Mouse (Mus musculus) CH12.LX (cell line): ENCODE results near the gene Mlxipl. TPM values are rescaled to one million over a fixed set of nuclear protein-coding genes. Genes with fewer than 3 reads are reported as not detected.

ENCODE experiments used
- DNase-seq: peaks from one replicate; pipeline ENCODE4 v3.0.0-alpha.2; 2013; ENCODE audit errors: extremely low read depth
- H3K27ac ChIP-seq: 2 replicates; pipeline ENCODE4 v1.5.1; 2012; ENCODE audit warnings: low read depth, mild to moderate bottlenecking, control low read depth, moderate library complexity; ENCODE audit not compliant: insufficient read depth
- H3K27me3 ChIP-seq: replicated peaks from 2 replicates; pipeline ENCODE3; 2012; ENCODE audit warnings: inconsistent platforms
- H3K36me3 ChIP-seq, 2 experiments: replicated peaks in 1 of 2; 2 replicates each; pipeline versions ENCODE3 to v1.6.1; 2012; ENCODE audit warnings: inconsistent platforms in 1 of 2, low read length in 1 of 2, mild to moderate bottlenecking in 1 of 2, mixed read lengths in 1 of 2, moderate library complexity in 1 of 2; ENCODE audit not compliant: control insufficient read depth in 1 of 2, insufficient read depth in 1 of 2
- H3K4me1 ChIP-seq, 2 experiments: 2 replicates each; pipeline ENCODE4 v1.6.1; 2012; ENCODE audit warnings: inconsistent platforms in 1 of 2, moderate library complexity in 1 of 2; ENCODE audit not compliant: insufficient read depth in 2 of 2, control insufficient read depth in 1 of 2
- H3K4me2 ChIP-seq: 2 replicates; pipeline ENCODE4 v1.6.1; 2012; ENCODE audit warnings: low read depth, mild to moderate bottlenecking, control low read depth; ENCODE audit not compliant: poor library complexity, insufficient read depth, severe bottlenecking
- H3K4me3 ChIP-seq, 3 experiments: fragments of 150-350 bp in 1 of 3; sonication (generic) in 1 of 3; replicated peaks in 1 of 3; 2 replicates each; pipeline versions ENCODE3 to v1.5.1; 2011 to 2012; ENCODE audit warnings: low read depth in 2 of 3, low read length in 2 of 3, mild to moderate bottlenecking in 2 of 3, moderate library complexity in 2 of 3, control low read depth in 1 of 3, improper control_type of control experiment in 1 of 3, inconsistent platforms in 1 of 3, mixed read lengths in 1 of 3; ENCODE audit not compliant: poor library complexity in 1 of 3
- H3K79me2 ChIP-seq: replicated peaks from 2 replicates; pipeline ENCODE4 v1.6.1; 2012; ENCODE audit warnings: mild to moderate bottlenecking, moderate library complexity; ENCODE audit not compliant: control insufficient read depth, poor library complexity, insufficient read depth, severe bottlenecking; ENCODE audit errors: extremely low read depth
- H3K9ac ChIP-seq: 2 replicates; pipeline ENCODE4 v1.6.1; 2012; ENCODE audit warnings: low read depth, mild to moderate bottlenecking, control low read depth, moderate library complexity; ENCODE audit not compliant: insufficient read depth
- H3K9me3 ChIP-seq: replicated peaks from 2 replicates; pipeline ENCODE3; 2012; ENCODE audit warnings: low read length, inconsistent platforms, mixed read lengths
- BHLHE40 ChIP-seq: IDR thresholded peaks from 2 replicates; pipeline ENCODE4 v1.6.1; 2011; ENCODE audit warnings: mild to moderate bottlenecking, low read depth, low read length, improper control_type of control experiment
- CHD1 ChIP-seq: IDR thresholded peaks from 2 replicates; pipeline ENCODE4 v1.6.1; 2012; ENCODE audit warnings: low read depth, low read length, improper control_type of control experiment, inconsistent platforms
- CHD2 ChIP-seq: IDR thresholded peaks from 2 replicates; pipeline ENCODE4 v1.6.1; 2011; ENCODE audit warnings: low read length, improper control_type of control experiment
- CTCF ChIP-seq, 2 experiments: IDR thresholded peaks in 1 of 2; conservative IDR thresholded peaks in 1 of 2; 2 replicates each; pipeline ENCODE4 v1.5.1; 2011 to 2012; ENCODE audit warnings: low read depth in 2 of 2, low read length in 2 of 2, improper control_type of control experiment in 1 of 2, inconsistent platforms in 1 of 2, mild to moderate bottlenecking in 1 of 2, moderate library complexity in 1 of 2
- E2F4 ChIP-seq: IDR thresholded peaks from 2 replicates; pipeline ENCODE4 v1.6.1; 2011; ENCODE audit warnings: low read depth, low read length, improper control_type of control experiment; ENCODE audit not compliant: insufficient replicate concordance
- ELF1 ChIP-seq: IDR thresholded peaks from 2 replicates; pipeline ENCODE4 v1.6.1; 2014; ENCODE audit warnings: low read depth, mild to moderate bottlenecking, inconsistent platforms, low read length, improper control_type of control experiment
- EP300 ChIP-seq: IDR thresholded peaks from 2 replicates; pipeline ENCODE4 v1.6.1; 2011; ENCODE audit warnings: low read length, improper control_type of control experiment
- GABPA ChIP-seq: IDR thresholded peaks from 2 replicates; pipeline ENCODE4 v1.6.1; 2012; ENCODE audit warnings: low read depth, low read length, improper control_type of control experiment, inconsistent platforms; ENCODE audit not compliant: insufficient replicate concordance
- HCFC1 ChIP-seq: IDR thresholded peaks from 2 replicates; pipeline ENCODE4 v1.6.1; 2012; ENCODE audit warnings: low read depth, mild to moderate bottlenecking, inconsistent platforms, low read length, improper control_type of control experiment
- JUN ChIP-seq: IDR thresholded peaks from 2 replicates; pipeline ENCODE4 v1.6.1; 2011; ENCODE audit warnings: low read depth, mild to moderate bottlenecking, low read length, improper control_type of control experiment, moderate library complexity; ENCODE audit not compliant: insufficient read depth
- MAX ChIP-seq: IDR thresholded peaks from 2 replicates; pipeline ENCODE4 v1.6.1; 2011; ENCODE audit warnings: low read length, improper control_type of control experiment
- MXI1 ChIP-seq: IDR thresholded peaks from 2 replicates; pipeline ENCODE4 v1.6.1; 2011; ENCODE audit warnings: mild to moderate bottlenecking, low read depth, low read length, improper control_type of control experiment
- NRF1 ChIP-seq: IDR thresholded peaks from 2 replicates; pipeline ENCODE4 v1.6.1; 2014; ENCODE audit warnings: low read depth, mild to moderate bottlenecking, inconsistent platforms, low read length, improper control_type of control experiment, moderate library complexity
- PAX5 ChIP-seq: IDR thresholded peaks from 2 replicates; pipeline ENCODE4 v1.6.1; 2012; ENCODE audit warnings: low read length, inconsistent platforms, mixed read lengths
- POLR2AphosphoS2 ChIP-seq: IDR thresholded peaks from 2 replicates; pipeline ENCODE4 v1.6.1; 2011; ENCODE audit warnings: low read depth, low read length, improper control_type of control experiment
- RAD21 ChIP-seq: IDR thresholded peaks from 2 replicates; pipeline ENCODE4 v1.6.1; 2011; ENCODE audit warnings: low read depth, mild to moderate bottlenecking, low read length, improper control_type of control experiment, moderate library complexity
- SMC3 ChIP-seq: IDR thresholded peaks from 2 replicates; pipeline ENCODE4 v1.6.1; 2011; ENCODE audit warnings: low read depth, low read length, improper control_type of control experiment
- UBTF ChIP-seq: IDR thresholded peaks from 2 replicates; pipeline ENCODE4 v1.6.1; 2012; ENCODE audit warnings: low read depth, mild to moderate bottlenecking, inconsistent platforms, low read length, improper control_type of control experiment, moderate library complexity
- ZC3H11A ChIP-seq: IDR thresholded peaks from 2 replicates; pipeline ENCODE4 v1.6.1; 2012; ENCODE audit warnings: low read depth, mild to moderate bottlenecking, inconsistent platforms, low read length, improper control_type of control experiment
- ZNF384 ChIP-seq: IDR thresholded peaks from 2 replicates; pipeline ENCODE4 v1.6.1; 2012; ENCODE audit warnings: low read depth, low read length, improper control_type of control experiment, inconsistent platforms
- dilution Hi-C: fragments of 300-500 bp; cut with MboI; formaldehyde crosslinking; loops from 2 replicates; pipeline ENCODE4 v1.14.3; 2020; ENCODE audit warnings: low sequenced_read_pairs; ENCODE audit not compliant: extremely low pct_unique_long_range_greater_than_20kb, extremely low pct_ligation_motif_present
- in situ Hi-C: fragments of 300-500 bp; cut with MboI; formaldehyde crosslinking; loops from 3 replicates; pipeline ENCODE4 v1.14.3; 2019; ENCODE audit warnings: low sequenced_read_pairs, low pct_ligation_motif_present, low pct_unique_long_range_greater_than_20kb, mixed read lengths
- polyA plus RNA-seq: library from polyadenylated mRNA; unstranded; fragments of >175 nt; gene quantifications from 2 replicates; pipeline ENCODE4 v1.2.1, GENCODE M21; 2012; ENCODE audit warnings: low read depth; ENCODE audit not compliant: insufficient read length
- total RNA-seq, 2 experiments: library from RNA; depleted of rRNA; stranded (reverse); fragments of 300-350 nt in 1 of 2; fragments of >200 nt in 1 of 2; gene quantifications; 2 replicates each; pipeline ENCODE4 v1.2.3; 2012 to 2014

The Mlxipl gene
- total and polyA plus RNA-seq, 3 experiments, result not detected

DNA sequence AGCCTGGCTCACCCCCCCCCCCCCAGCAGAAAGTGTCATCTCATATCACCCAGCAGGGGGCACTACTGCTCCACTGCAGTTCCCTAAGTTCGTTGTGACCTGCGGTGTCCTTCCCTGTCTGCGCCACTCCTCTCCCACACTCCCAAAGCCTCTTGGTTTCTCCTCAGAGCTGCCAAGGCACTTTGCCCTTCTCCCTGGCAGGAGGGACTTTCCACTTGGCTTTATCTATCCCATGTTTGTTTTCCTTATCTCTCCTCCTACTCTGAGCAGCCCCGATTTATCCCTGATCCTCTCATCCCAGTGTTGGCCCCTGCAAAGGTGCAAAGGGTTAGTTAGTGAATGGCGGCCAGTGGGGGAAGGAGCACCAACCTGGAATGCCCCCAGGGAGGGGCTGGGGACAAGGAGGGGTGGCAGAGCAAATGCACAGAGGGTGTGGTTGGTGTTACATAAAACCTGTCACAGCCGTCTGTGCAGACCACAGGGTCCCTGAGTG is 28.9 kb downstream of the Mlxipl start:
- Histone ChIP-seq H3K27me3 (peaks cover 45% of the 10 kb centered on the region), H3K9me3 (no peaks in the 10 kb centered on the region), H3K4me2 (no peak overlapping the region), H3K27ac (no peak overlapping the region), H3K4me3 (no peak overlapping the region), H3K4me1 (peaks cover 4 to 8% of the 10 kb centered on the region in 2 experiments; a peak in 2 of 4 replicates), H3K36me3 (no peaks in the 10 kb centered on the region), H3K79me2 (no peaks in the 10 kb centered on the region), H3K9ac (no peak overlapping the region)
- DNase-seq, result peak; percentile 45
- TF ChIP-seq GABPA (no peak), RAD21 (peak; percentile 75), CHD1 (no peak), ZNF384 (no peak), CTCF (conservative IDR thresholded peaks at IDR 0.05 in 1 of 2, IDR thresholded peaks at IDR 0.05 in 1 of 2; ENCODE audit: low read depth in 2 of 2, low read length in 2 of 2) (peak; percentile 79 to 82), NRF1 (no peak), HCFC1 (no peak), CHD2 (no peak), SMC3 (peak; percentile 66), UBTF (no peak)
- in situ Hi-C loops (loop anchor here (5.0 to 25.0 kb wide), 2 partner anchors 169 to 206 kb away; partner anchors contain the start of genes Cldn13 and Tmem270), dilution Hi-C loops (no loop called here)

DNA sequence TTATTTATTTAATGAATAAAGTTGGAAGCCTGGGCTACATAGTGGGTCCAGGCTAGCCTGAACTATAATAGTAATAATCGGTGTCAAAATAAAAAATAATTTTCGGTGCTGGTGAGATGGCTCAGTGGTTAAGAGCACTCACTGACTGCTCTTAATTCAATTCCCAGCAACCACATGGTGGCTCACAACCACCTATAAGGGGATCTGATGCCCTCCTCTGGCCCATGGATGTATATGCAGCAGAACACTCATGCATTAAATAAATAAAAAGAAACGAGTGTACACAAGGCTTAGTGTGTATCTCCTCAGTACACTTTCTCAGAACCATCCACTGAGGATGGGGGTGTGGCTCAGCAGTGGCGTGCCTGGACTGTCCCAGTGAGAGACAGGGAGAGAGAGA is 31.1 kb downstream of the Mlxipl start:
- no peaks in the 10 kb centered on the region for H3K79me2 ChIP-seq
- H3K4me2 ChIP-seq, result no peak overlapping the region
- in situ Hi-C loops (loop anchor here (25.0 kb wide), 1 partner anchor 208 kb away; the partner anchor contains the start of genes Cldn13 and Tmem270), dilution Hi-C loops (no loop called here)
- no peaks in the 10 kb centered on the region for H3K9me3 ChIP-seq
- TF ChIP-seq BHLHE40, result no peak
- no peak for TF ChIP-seq E2F4
- no peak for TF ChIP-seq HCFC1
- TF ChIP-seq ZC3H11A, result no peak
- TF ChIP-seq SMC3, result peak; percentile 11; the same call in 1 of the 2 replicates
- no peak for TF ChIP-seq ELF1
- no peak for TF ChIP-seq CHD1
- TF ChIP-seq PAX5, result no peak
- TF ChIP-seq MXI1, result no peak
- no peak for TF ChIP-seq ZNF384
- TF ChIP-seq CTCF (conservative IDR thresholded peaks at IDR 0.05 in 1 of 2, IDR thresholded peaks at IDR 0.05 in 1 of 2; ENCODE audit: low read depth in 2 of 2, low read length in 2 of 2), result peak in 1 of 2 experiments; percentile 62; a peak in 2 of 4 replicates
- TF ChIP-seq MAX, result no peak
- no peak for TF ChIP-seq POLR2AphosphoS2
- no peak for TF ChIP-seq JUN
- no peak for TF ChIP-seq EP300
- no peaks in the 10 kb centered on the region for H3K36me3 ChIP-seq
- H3K27me3 ChIP-seq, result peaks cover 59% of the 10 kb centered on the region
- no peak overlapping the region for H3K27ac ChIP-seq
- no peak overlapping the region for H3K9ac ChIP-seq
- 0 out of 4 replicates have a peak, but pooled peaks cover 0 to 1% of the 10 kb centered on the region in 2 experiments for H3K4me1 ChIP-seq
- no peak overlapping the region for H3K4me3 ChIP-seq
- no peak for DNase-seq
